Mouse (Mus musculus): ENCODE results near the gene Fam129b. TPM values are rescaled to one million over a fixed set of nuclear protein-coding genes. Genes with fewer than 3 reads are reported as not detected.

Fam129b gene
- polyA plus RNA-seq, 2 experiments: 2.7 to 5.9 TPM

DNA sequence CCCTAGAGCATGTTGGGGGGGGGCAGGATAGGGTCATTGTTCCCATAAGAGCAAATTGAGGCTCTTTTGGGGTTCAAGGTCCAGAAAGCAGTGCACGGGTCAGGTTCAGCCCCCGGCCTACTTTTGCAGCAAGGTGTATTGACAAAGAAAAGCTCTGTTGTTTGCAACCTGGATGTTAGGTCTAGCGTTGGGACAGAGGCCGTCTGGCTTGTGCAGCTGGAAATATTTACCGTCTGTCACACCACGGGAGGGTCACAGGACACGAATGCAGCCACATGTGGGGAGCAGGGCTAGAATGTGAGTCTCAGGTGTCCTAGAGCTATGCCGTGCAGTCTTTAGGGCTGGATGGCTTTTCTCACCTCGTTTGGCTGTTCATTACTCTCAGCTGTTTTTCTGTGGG lies 42.5 kb downstream of the Fam129b start:
- peaks cover 0 to 3% of the 10 kb centered on the region in 2 experiments; a peak in 2 of 4 replicates for H3K4me1 ChIP-seq (replicated peaks; ENCODE audit: control insufficient read depth in 2 of 2, insufficient read depth in 2 of 2, low read length in 1 of 2)
- H3K4me3 ChIP-seq (ENCODE audit: insufficient read depth in 1 of 2, low read depth in 2 of 2, low read length in 2 of 2): no peak overlapping the region
- H3K27ac ChIP-seq: no peak overlapping the region
- H3K36me3 ChIP-seq (replicated peaks; ENCODE audit: control insufficient read depth, insufficient read depth, low read depth): no peaks in the 10 kb centered on the region
- H3K4me2 ChIP-seq (ENCODE audit: low read depth): no peak overlapping the region
- WGBS (ENCODE audit: insufficient replicate concordance): 64% methylated on average over 9 of the region's 9 CpGs
- ATAC-seq (ENCODE audit: insufficient read depth) (peak; percentile 47; the same call in 1 of the 2 replicates), DNase-seq (ENCODE audit: low read depth in 3 of 3, low spot score in 3 of 3) (no peak)
- H3K9me3 ChIP-seq (ENCODE audit: control insufficient read depth, low read length): no peaks in the 10 kb centered on the region
- no peak for TF ChIP-seq CTCF (IDR thresholded peaks at IDR 0.05; ENCODE audit: low read depth)
- TF ChIP-seq EP300 (IDR thresholded peaks at IDR 0.05; ENCODE audit: low read depth): no peak
- no peaks in the 10 kb centered on the region for H3K27me3 ChIP-seq (ENCODE audit: control insufficient read depth, insufficient read depth, low read length)
- no peak overlapping the region for H3K9ac ChIP-seq (replicated peaks)

DNA sequence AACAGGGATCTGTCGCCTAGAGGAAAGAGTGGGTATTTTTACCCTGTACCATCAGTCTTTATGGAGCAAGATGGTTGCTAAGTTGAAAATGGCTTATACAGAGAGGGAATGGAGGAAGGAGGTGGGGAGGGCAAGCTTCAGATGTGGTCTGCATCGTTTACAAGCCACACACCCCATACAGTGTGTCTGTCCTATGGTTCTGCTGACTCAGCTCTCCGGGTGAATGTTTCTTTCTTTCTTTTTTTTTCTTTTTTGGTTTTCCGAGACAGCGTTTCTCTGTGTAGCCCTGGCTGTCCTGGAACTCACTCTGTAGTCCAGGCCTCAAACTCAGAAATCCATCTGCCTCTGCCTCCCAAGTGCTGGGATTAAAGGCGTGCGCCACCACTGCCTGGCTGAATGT lies 45.3 kb downstream of the Fam129b start:
- 70% methylated on average over 7 of the region's 7 CpGs for WGBS (ENCODE audit: insufficient replicate concordance)
- H3K9me3 ChIP-seq (ENCODE audit: control insufficient read depth, low read length): no peaks in the 10 kb centered on the region
- no peak overlapping the region for H3K4me2 ChIP-seq (ENCODE audit: low read depth)
- H3K4me3 ChIP-seq (ENCODE audit: insufficient read depth in 1 of 2, low read depth in 2 of 2, low read length in 2 of 2): no peak overlapping the region
- H3K27ac ChIP-seq: no peak overlapping the region
- DNase-seq (ENCODE audit: low read depth in 3 of 3, low spot score in 3 of 3): no peak
- peaks cover 0 to 3% of the 10 kb centered on the region in 2 experiments; a peak in 2 of 4 replicates for H3K4me1 ChIP-seq (replicated peaks; ENCODE audit: control insufficient read depth in 2 of 2, insufficient read depth in 2 of 2, low read length in 1 of 2)
- no peak for TF ChIP-seq EP300 (IDR thresholded peaks at IDR 0.05; ENCODE audit: low read depth)
- no peak for TF ChIP-seq CTCF (IDR thresholded peaks at IDR 0.05; ENCODE audit: low read depth)
- no peaks in the 10 kb centered on the region for H3K36me3 ChIP-seq (replicated peaks; ENCODE audit: control insufficient read depth, insufficient read depth, low read depth)
- no peak for ATAC-seq (ENCODE audit: insufficient read depth)
- H3K27me3 ChIP-seq (ENCODE audit: control insufficient read depth, insufficient read depth, low read length): no peaks in the 10 kb centered on the region
- H3K9ac ChIP-seq (replicated peaks): no peak overlapping the region

DNA sequence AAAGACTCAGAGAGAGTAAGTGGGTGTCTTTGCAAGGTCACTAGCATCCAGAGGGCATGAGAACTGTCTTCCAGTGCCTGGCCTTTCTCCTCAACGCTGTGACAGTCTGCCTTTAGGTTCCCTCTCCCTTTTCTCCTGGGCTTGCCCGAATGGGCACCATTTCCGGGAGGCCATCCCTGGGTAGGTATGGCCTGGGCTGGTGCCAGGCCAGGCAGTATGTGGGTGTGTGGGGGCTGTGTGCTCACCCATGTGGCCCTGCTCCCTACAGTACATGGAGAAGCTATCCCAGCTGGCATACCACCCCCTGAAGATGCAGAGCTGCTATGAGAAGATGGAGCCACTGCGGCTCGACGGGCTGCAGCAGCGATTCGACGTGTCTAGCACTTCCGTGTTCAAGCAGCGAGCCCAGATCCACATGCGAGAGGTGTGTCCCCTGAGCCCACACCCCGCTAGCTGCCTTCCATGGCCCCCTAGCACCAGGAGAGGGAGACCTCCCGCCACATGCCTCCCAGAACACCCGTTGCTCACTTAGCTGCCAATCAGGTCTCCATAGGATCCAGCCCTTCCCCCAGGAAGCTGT lies 46.0 kb downstream of the Fam129b start:
- WGBS (ENCODE audit: insufficient replicate concordance): 80% methylated on average over 15 of the region's 15 CpGs
- Histone ChIP-seq H3K4me1 (replicated peaks; ENCODE audit: control insufficient read depth in 2 of 2, insufficient read depth in 2 of 2, low read length in 1 of 2) (peaks cover 0 to 3% of the 10 kb centered on the region in 2 experiments; a peak in 2 of 4 replicates), H3K9ac (replicated peaks) (no peak overlapping the region), H3K27me3 (ENCODE audit: control insufficient read depth, insufficient read depth, low read length) (no peaks in the 10 kb centered on the region), H3K4me3 (ENCODE audit: insufficient read depth in 1 of 2, low read depth in 2 of 2, low read length in 2 of 2) (no peak overlapping the region), H3K27ac (no peak overlapping the region), H3K9me3 (ENCODE audit: control insufficient read depth, low read length) (no peaks in the 10 kb centered on the region), H3K36me3 (replicated peaks; ENCODE audit: control insufficient read depth, insufficient read depth, low read depth) (no peaks in the 10 kb centered on the region), H3K4me2 (ENCODE audit: low read depth) (no peak overlapping the region)
- DNase-seq (ENCODE audit: low read depth in 3 of 3, low spot score in 3 of 3) (no peak), ATAC-seq (ENCODE audit: insufficient read depth) (no peak)
- TF ChIP-seq EP300 (IDR thresholded peaks at IDR 0.05; ENCODE audit: low read depth) (no peak), CTCF (IDR thresholded peaks at IDR 0.05; ENCODE audit: low read depth) (no peak)

DNA sequence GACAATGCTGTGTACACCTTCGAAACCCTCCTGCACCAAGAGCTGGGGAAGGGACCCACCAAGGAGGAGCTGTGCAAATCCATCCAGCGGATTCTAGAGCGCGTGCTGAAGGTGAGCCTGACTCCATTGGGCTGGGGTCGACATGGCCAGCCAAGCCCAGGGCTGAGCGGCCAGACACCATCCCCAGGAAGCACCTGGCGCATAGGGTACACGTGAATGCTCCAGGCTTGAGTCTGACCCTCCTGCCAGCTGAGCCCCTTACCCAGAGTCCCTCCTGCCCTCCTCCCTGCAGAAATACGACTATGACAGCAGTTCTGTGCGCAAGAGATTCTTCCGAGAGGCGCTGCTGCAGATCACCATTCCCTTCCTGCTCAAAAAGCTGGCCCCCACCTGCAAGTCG lies 46.6 kb downstream of the Fam129b start:
- DNase-seq (ENCODE audit: low read depth in 3 of 3, low spot score in 3 of 3) (no peak), ATAC-seq (ENCODE audit: insufficient read depth) (no peak)
- Histone ChIP-seq H3K4me2 (ENCODE audit: low read depth) (no peak overlapping the region), H3K4me1 (replicated peaks; ENCODE audit: control insufficient read depth in 2 of 2, insufficient read depth in 2 of 2, low read length in 1 of 2) (peaks cover 0 to 3% of the 10 kb centered on the region in 2 experiments; a peak in 2 of 4 replicates), H3K9ac (replicated peaks) (no peak overlapping the region), H3K36me3 (replicated peaks; ENCODE audit: control insufficient read depth, insufficient read depth, low read depth) (no peaks in the 10 kb centered on the region), H3K27ac (no peak overlapping the region), H3K9me3 (ENCODE audit: control insufficient read depth, low read length) (no peaks in the 10 kb centered on the region), H3K27me3 (ENCODE audit: control insufficient read depth, insufficient read depth, low read length) (no peaks in the 10 kb centered on the region), H3K4me3 (ENCODE audit: insufficient read depth in 1 of 2, low read depth in 2 of 2, low read length in 2 of 2) (no peak overlapping the region)
- WGBS (ENCODE audit: insufficient replicate concordance): 73% methylated on average over 13 of the region's 13 CpGs
- TF ChIP-seq CTCF (IDR thresholded peaks at IDR 0.05; ENCODE audit: low read depth) (no peak), EP300 (IDR thresholded peaks at IDR 0.05; ENCODE audit: low read depth) (no peak)

DNA sequence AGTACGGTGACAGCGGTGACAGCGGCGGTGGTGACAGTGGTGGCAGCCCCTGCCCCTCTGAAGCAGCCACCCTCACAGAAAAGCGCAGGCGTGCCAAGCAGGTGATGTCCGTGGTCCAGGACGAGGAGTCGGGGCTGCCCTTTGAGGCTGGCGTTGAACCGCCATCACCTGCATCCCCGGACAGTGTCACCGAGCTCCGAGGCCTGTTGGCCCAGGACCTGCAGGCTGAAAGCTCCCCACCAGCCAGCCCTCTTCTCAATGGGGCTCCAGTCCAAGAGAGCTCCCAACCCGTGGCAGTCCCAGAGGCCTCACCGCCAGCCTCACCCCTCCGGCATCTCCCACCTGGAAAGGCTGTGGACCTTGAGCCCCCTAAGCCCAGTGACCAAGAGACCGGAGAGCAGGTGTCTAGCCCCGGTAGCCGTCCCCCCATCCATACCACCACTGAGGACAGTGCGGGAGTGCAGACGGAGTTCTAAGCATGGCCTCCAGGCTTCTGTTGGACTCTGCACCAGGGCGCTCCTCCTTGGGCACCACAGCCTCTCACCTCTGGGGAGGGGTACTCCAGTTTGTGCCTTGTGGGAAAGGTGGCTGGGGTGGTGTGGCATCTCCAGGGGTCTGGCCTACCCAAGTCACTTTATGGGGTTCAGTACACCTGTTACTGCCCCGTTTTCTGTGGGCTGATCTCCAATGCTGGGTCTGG lies 47.8 kb downstream of the Fam129b start:
- H3K4me1 ChIP-seq (replicated peaks; ENCODE audit: control insufficient read depth in 2 of 2, insufficient read depth in 2 of 2, low read length in 1 of 2): no peaks in the 10 kb centered on the region
- H3K27ac ChIP-seq: no peak overlapping the region
- H3K4me3 ChIP-seq (ENCODE audit: insufficient read depth in 1 of 2, low read depth in 2 of 2, low read length in 2 of 2): no peak overlapping the region
- no peak overlapping the region for H3K4me2 ChIP-seq (ENCODE audit: low read depth)
- ATAC-seq (ENCODE audit: insufficient read depth) (no peak), DNase-seq (ENCODE audit: low read depth in 3 of 3, low spot score in 3 of 3) (no peak)
- WGBS (ENCODE audit: insufficient replicate concordance): 83% methylated on average over 24 of the region's 24 CpGs
- H3K9ac ChIP-seq (replicated peaks): no peak overlapping the region
- TF ChIP-seq EP300 (IDR thresholded peaks at IDR 0.05; ENCODE audit: low read depth) (no peak), CTCF (IDR thresholded peaks at IDR 0.05; ENCODE audit: low read depth) (no peak)
- H3K9me3 ChIP-seq (ENCODE audit: control insufficient read depth, low read length): no peaks in the 10 kb centered on the region
- H3K27me3 ChIP-seq (ENCODE audit: control insufficient read depth, insufficient read depth, low read length): no peaks in the 10 kb centered on the region
- H3K36me3 ChIP-seq (replicated peaks; ENCODE audit: control insufficient read depth, insufficient read depth, low read depth): no peaks in the 10 kb centered on the region

Data from liver, embryonic 14.5 days (tissue).